Mouse (Mus musculus) liver, adult (tissue): ENCODE results near the gene Tm4sf1.
A peak's percentile ranks its signal among the peaks of the same experiment; 100 is the strongest.

ENCODE experiments used
- GATA4 ChIP-seq: IDR thresholded peaks from 2 replicates; pipeline ENCODE4 v1.6.1; 2014; ENCODE audit warnings: mild to moderate bottlenecking, low read length; ENCODE audit not compliant: insufficient replicate concordance

Gene Tm4sf1

DNA sequence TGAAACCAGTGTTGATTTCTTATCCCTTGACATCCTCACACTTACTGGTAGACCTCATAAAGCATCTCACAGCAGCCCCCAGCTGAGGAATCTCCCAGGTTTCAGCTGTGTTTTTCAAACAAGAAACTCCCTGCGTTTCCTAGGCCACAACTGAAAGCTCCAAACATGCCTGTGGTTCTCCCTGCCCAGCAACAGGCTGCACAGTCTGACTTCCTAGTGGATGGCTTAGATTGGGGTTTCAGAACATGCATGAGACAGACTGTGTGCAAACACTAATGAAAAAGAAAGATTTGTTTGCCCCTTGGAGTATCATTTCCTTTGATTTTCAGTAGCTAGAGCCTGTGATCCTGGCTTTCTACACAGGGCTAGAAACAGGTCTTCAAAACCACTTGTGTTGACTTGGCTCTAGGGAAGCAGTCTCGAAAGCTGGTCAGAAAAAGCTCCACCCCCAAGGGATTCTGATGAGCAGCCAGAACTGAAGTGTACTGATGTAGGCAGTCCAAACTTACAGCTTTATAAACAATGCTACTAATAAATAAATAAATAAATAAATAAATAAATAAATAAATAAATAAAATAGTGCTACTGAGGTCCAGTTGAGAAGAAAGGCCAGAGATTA lies at the start of gene Tm4sf1:
Tm4sf1 (minus strand) TSS at position 68 of the 619 bp plus-strand sequence.
- no peak for TF ChIP-seq GATA4

DNA sequence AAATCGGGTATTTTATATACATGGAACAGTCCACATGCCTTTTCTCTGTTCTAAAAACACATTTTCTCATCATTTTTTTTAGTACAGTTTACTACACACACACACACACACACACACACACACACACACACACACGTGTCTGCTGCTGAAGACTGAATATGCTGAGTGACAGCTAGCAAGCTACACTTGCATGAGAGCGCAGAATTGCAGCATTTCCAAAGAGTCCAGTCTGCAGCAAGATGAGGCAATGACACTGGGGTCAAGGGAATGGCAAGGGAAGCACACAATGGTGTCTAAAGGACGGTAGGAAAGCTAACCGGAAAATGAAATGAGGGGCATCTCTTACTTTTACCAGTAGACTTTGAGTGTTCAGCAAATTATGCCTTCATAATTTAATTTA lies 43.0 kb upstream of the Tm4sf1 start:
- TF ChIP-seq GATA4, result no peak

DNA sequence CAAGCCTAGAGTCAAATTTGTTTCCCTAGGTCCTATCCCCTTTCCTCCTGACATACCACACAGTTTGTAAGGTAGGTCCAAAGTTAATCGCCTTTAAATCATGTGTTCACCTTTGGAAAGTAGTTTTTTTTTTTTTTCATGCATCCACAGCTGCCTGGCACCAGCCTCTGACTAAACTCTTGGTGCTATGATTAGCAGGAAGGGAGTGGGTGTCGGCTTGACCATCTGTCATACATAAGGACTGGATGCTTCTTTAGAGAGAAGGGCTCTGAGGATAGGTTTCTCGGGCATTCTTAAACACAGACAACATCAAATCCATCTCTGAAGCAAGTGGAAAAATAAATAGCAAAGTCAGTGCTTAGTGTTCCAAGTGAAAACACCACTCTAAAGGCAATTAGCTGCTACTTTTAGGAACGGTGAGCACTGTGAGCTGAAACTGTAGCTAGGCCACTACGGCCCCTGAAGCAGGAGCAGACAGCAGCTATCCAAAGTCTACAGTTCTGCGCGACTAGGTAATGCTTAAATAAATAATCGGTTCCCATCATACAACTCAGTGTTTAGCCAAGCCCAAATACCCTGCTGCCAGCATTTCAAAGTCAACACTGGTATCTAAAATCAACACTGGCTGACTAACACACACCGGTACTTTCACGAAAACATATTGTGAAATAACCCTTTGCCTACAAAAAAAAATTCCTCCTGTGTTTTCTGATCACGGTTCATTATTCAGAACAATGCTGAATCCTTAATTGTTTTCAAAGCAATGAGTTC lies 42.2 kb upstream of the Tm4sf1 start:
- peak; percentile 95 for TF ChIP-seq GATA4

DNA sequence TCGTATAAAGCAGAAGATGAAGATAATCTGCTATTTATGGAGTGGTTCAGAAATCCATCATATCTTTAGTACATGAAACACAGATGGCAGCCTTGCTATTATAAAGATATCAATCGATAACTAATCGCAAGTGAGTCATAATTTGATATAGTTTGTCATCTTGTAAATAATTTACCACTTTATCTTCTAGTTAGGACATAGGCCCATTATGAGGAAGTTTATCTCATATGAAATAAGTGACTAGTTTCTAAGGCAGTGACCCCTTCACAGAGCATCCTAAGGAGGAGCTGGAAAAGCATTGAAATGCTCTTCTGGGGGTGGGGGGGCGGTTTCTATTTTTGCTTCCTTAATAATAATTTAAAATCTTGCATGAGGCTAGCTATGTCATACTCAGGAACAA lies 41.2 kb upstream of the Tm4sf1 start:
- no peak for TF ChIP-seq GATA4

DNA sequence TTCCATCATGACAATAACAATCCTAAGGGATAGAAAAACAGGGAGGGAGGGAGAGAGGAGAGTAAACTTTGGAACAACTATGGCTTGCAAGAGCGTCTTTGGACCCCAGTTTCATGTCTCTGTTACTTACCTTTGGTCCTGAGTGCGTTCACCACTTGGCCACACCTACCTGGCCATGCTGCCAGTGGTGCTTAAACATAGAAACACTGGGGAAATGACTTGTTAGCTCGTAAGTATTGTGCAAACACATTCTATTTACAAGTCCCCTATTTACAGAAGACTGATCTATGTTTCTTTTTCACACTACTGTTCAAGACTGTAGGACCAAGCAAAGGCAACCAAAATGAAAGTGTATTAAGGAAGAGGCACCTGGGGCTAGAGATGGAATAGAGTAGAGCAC lies 39.5 kb upstream of the Tm4sf1 start:
- no peak for TF ChIP-seq GATA4

DNA sequence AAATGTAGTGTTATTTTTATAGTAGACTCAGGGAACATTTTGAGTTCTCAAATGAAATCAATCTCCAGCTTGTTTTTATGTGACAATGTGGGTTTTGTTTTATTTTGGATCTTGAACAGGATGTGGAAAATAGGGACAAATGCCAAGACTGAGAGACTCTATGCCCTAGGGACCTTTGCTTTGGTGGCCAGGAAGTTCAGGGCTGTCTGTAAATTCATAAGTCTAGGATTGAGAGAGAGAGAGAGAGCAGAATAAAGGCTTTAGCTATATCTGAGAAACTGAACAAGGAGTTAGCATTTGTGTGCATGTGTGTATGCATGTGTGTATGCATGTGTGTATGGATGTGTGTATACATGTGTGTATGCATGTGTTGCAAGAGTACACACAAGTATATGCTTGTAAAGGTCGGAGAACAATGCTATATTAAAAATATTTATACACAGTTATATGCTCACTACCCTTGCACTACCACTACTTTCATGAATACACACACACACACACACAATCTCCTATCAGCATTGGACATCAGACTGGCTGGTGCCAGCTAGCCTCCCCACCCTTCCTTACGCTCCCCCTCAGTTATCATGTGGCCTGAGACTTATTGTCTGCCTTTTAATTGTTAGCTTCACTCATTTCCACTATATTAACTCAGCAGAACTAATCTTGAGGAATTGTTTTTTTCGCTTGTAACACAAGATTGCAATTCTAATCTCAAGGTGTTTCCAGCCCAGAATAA lies 33.5 kb upstream of the Tm4sf1 start:
- TF ChIP-seq GATA4, result peak; percentile 56

DNA sequence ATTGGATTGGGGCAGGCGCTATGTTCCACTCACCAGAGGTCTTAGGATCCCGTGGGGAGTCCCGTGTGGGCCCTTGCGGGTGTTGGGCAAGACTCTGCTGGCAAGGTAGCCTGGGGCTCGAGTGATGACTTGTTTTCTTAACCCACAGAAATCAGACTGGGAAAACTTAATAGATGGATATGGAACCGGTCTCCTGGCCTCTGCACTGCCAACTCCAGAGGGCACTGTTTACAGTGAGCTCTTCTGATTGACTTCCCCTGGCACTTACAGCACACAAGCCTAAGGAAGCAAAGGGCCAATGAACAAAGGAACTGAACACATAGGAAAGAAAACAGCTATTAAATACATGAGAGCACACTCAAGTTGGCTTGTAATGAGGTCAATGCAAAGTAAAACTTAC lies 26.2 kb upstream of the Tm4sf1 start:
- no peak for TF ChIP-seq GATA4

DNA sequence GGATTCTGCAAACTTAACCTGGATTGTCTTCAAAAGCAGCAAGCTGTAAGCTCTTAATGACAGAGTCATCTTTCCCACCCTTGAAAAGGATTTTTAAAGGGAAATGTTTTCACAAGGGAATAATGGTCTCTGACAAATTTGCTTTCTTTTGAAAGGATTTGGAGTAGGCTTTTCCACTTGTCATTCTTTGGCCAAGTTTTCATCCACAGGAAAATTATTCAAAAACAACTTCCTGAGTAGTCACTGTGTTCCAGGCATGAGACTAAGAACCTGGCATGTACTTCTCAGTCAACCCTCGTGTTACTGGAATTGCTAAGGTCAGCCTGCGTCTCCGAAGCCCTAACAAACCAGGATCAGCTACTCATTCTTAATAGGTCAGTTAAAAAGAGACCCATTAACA lies 5.3 kb upstream of the Tm4sf1 start:
- TF ChIP-seq GATA4, result no peak

DNA sequence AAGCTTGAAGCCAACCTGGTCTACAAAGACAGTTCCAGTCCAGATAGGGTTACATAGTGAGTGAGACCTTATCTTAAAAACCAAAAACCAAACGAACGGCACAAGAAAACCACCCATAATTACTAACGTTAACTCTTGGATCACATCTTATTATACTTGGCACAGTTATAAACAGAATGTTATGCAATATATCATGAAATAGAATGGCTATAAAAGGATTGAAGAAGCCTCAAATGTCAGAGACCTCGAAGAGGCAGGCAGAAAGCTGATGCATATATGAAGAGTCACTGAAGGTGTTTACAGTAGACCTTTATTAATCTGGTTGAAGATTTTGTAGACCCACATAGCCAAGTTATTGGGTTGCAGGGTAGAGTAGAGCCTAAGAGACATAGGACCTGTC lies 3.8 kb upstream of the Tm4sf1 start:
- TF ChIP-seq GATA4, result no peak

DNA sequence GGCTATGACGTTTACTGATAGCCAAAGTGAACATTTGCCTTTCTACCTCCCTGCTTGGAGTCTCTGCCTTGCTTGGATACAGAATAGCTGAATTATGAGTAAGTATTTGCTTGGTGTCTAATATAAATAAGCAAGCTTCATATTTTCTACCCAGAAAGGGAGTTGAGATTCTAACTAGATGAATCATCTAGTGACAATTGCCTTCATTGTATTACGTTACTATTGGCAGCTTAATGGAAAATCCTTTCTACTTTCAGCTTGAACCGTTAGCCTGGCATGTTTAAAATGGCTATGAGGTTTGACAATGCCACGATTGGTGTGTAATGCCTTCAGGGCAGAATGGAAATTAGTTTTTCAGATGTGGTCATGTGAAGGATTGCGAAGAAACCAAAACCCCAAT lies 2.7 kb upstream of the Tm4sf1 start:
- TF ChIP-seq GATA4, result no peak

DNA sequence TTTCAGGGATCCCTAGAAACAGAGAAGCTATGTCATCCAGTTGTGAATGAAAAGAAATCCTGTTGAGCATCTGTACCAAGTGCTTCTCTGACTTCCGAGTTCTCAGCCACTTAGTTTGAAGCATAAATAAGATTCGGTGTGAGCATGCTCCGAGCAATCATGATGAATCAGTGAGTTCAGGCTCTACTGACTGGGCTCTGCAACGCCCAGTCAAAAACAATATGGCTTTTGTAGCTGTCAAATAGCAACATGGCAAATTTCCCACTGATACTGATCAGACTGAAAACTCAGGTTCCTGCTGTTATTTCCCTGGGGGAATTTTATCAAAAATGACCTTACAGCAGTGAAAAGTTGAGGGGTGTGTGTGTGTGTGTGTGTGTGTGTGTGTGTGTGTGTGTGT lies 2.3 kb upstream of the Tm4sf1 start:
- TF ChIP-seq GATA4, result no peak

DNA sequence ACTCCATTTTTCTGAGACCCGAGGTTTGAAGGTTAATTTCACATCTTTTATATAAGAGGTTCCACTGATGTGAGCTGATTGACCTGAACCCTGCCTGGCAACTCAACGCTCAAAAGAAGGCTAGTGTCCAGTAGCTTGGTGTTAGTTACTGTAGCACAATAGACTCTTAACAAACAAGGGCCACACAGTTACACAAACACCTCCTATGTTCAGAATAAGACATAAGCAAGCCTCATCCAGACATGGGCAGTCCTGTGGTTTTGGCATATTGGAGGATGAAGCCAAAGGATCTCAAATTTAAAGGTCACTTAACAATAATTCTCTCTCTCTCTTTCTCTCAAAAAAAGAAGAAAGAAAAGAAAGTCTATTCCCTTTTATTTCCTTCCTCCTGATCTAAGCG lies 1.7 kb upstream of the Tm4sf1 start:
- TF ChIP-seq GATA4, result no peak

DNA sequence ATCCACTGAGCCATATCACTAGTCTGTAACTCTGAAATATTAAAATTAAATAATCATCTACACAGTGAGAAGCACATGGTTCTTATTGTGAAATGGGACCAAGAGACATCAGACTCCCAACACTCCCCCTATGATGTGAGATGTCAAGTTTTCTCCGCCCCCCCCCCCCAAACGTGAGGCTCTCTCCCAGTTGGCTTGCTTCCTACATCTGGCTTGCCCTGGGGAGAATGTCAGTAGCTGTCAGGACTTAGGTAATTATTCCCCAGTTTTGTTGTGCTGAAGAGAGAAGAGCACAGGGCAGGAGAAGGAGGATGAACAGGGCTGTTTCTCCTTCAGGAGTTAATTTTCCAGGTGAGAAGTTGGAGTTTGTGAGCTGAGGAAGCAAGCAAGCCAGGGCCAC lies 1.1 kb upstream of the Tm4sf1 start:
- no peak for TF ChIP-seq GATA4

DNA sequence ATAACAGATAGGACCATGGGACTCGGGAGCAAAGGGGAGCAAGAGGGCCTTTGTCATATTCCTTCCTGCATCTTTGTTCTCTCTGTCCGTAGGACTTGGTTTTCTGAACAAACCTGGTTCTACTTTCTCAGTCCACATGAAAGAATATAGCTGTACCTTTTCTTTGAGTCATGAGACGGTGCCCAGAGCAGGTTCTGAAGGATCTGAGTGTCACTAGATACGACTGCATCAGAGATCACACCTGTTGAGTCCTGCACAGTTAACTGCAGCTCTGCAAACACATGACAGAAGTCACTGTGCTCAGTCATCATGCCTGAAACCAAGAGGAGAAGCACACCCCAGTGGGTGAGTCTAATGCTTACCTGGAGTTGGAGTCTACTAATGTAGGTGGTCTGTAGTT lies 422 bp downstream of the Tm4sf1 start:
- TF ChIP-seq GATA4, result no peak

DNA sequence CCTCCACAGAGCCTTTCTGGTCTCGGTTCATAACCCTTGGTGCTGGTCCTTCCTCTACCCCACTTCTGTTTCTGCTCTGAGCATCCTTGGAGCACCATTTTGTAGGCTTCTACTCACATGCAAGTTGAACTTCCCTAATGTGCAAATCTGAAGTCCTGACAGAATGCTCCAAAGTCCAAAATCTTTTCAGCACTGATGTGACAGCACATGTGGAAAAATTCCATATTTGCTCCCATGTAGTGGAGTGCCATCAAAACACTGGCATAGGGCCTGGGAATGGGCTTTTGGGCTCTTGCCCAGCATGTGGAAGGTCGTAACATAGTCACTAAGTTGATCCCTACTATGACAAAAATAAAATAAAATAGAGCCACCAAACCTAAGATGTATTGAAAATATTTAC lies 3.8 kb downstream of the Tm4sf1 start:
- TF ChIP-seq GATA4, result no peak

DNA sequence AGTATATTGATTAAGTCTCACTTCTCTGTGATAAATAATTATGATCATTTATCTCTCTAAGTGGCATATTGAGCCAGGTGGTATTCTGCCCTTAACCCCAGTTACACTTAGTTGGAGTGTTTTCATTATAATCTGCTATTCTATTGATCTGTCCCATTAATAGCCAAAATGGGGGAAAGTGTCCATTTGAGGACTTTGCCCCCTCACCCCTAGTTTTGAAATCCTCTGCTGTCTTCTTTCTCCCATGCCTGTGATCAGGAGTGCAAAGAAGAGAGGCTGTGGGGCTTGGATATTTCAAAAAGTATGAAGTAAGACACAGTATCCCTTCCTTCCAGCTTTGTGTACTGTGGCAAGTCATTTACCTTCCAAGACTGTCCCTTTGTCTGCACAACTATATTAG lies 5.2 kb downstream of the Tm4sf1 start:
- no peak for TF ChIP-seq GATA4
